Mouse (Mus musculus): ENCODE results near the gene Dirc2. TPM values are rescaled to one million over a fixed set of nuclear protein-coding genes. Genes with fewer than 3 reads are reported as not detected.
A peak's percentile ranks its signal among the peaks of the same experiment; 100 is the strongest.

The Dirc2 gene
- total and polyA plus RNA-seq, 3 experiments: 43.2 to 61.9 (median 49.9) TPM

- TF ChIP-seq CTCF (IDR thresholded peaks at IDR 0.05): no peak
- no peak for TF ChIP-seq POLR2A (IDR thresholded peaks at IDR 0.05; ENCODE audit: insufficient read depth, low read depth, low read length)
- no peak for TF ChIP-seq EP300 (IDR thresholded peaks at IDR 0.05; ENCODE audit: insufficient read depth, low read depth, low read length)
Measured at GRCm38 (mm10) chr16:35738096-35738767, 30.9 kb downstream of the Dirc2 start.

GRCm38 (mm10) chr16:35734038-35734437 is 35.1 kb downstream of the Dirc2 start:
- H3K36me3 ChIP-seq (ENCODE audit: control insufficient read depth, insufficient read depth, low read length): no peaks in the 10 kb centered on the region
- 18% methylated on average over 6 of the region's 6 CpGs for whole genome bisulfite sequencing
- no peaks in the 10 kb centered on the region for H3K27me3 ChIP-seq (ENCODE audit: control insufficient read depth, insufficient read depth, low read length)
- H3K4me3 ChIP-seq: no peak overlapping the region
- peak; percentile 64 to 80 for DNase-seq
- H3K27ac ChIP-seq: no peak overlapping the region
- TF ChIP-seq CTCF (IDR thresholded peaks at IDR 0.05) (peak; percentile 98), POLR2A (IDR thresholded peaks at IDR 0.05; ENCODE audit: insufficient read depth, low read depth, low read length) (no peak), EP300 (IDR thresholded peaks at IDR 0.05; ENCODE audit: insufficient read depth, low read depth, low read length) (peak; percentile 70; the same call in 1 of the 2 replicates)
- no peak overlapping the region for H3K9ac ChIP-seq (ENCODE audit: low read depth, low read length)
- no peaks in the 10 kb centered on the region for H3K4me1 ChIP-seq (ENCODE audit: control insufficient read depth, insufficient read depth, low read length)
- H3K79me2 ChIP-seq (replicated peaks; ENCODE audit: control insufficient read depth, insufficient read depth, low read length): no peaks in the 10 kb centered on the region
- intact Hi-C loops (cut with DNase I): loop anchor here (1.0 to 2.0 kb wide), 2 partner anchors 35 to 83 kb away; partner anchors contain the start of gene Dirc2

More at GRCm38 (mm10) chr16:35738096-35738767, 30.9 kb downstream of the Dirc2 start:
- WGBS: 75% methylated on average over 7 of the region's 7 CpGs
- H3K4me3 ChIP-seq: no peak overlapping the region
- peaks cover 11% of the 10 kb centered on the region for H3K4me1 ChIP-seq (ENCODE audit: control insufficient read depth, insufficient read depth, low read length)
- peak; percentile 29 to 34 for DNase-seq
- H3K36me3 ChIP-seq (ENCODE audit: control insufficient read depth, insufficient read depth, low read length): no peaks in the 10 kb centered on the region
- no peak overlapping the region for H3K9ac ChIP-seq (ENCODE audit: low read depth, low read length)
- H3K79me2 ChIP-seq (replicated peaks; ENCODE audit: control insufficient read depth, insufficient read depth, low read length): no peaks in the 10 kb centered on the region
- intact Hi-C loops (cut with DNase I): no loop called here
- no peaks in the 10 kb centered on the region for H3K27me3 ChIP-seq (ENCODE audit: control insufficient read depth, insufficient read depth, low read length)
- no peak overlapping the region for H3K27ac ChIP-seq

- WGBS: 76% methylated on average over 7 of the region's 7 CpGs
- Histone ChIP-seq H3K27me3 (ENCODE audit: control insufficient read depth, insufficient read depth, low read length) (no peaks in the 10 kb centered on the region), H3K9ac (ENCODE audit: low read depth, low read length) (no peak overlapping the region), H3K79me2 (replicated peaks; ENCODE audit: control insufficient read depth, insufficient read depth, low read length) (no peaks in the 10 kb centered on the region), H3K36me3 (ENCODE audit: control insufficient read depth, insufficient read depth, low read length) (no peaks in the 10 kb centered on the region), H3K4me3 (no peak overlapping the region), H3K4me1 (ENCODE audit: control insufficient read depth, insufficient read depth, low read length) (no peaks in the 10 kb centered on the region), H3K27ac (no peak overlapping the region)
- intact Hi-C loops (cut with DNase I): no loop called here
- no peak for TF ChIP-seq EP300 (IDR thresholded peaks at IDR 0.05; ENCODE audit: insufficient read depth, low read depth, low read length)
- no peak for TF ChIP-seq CTCF (IDR thresholded peaks at IDR 0.05)
- TF ChIP-seq POLR2A (IDR thresholded peaks at IDR 0.05; ENCODE audit: insufficient read depth, low read depth, low read length): no peak
- DNase-seq: peak in 1 of 2 experiments; percentile 27
Measured at GRCm38 (mm10) chr16:35732096-35732495, 37.1 kb downstream of the Dirc2 start.

DNA sequence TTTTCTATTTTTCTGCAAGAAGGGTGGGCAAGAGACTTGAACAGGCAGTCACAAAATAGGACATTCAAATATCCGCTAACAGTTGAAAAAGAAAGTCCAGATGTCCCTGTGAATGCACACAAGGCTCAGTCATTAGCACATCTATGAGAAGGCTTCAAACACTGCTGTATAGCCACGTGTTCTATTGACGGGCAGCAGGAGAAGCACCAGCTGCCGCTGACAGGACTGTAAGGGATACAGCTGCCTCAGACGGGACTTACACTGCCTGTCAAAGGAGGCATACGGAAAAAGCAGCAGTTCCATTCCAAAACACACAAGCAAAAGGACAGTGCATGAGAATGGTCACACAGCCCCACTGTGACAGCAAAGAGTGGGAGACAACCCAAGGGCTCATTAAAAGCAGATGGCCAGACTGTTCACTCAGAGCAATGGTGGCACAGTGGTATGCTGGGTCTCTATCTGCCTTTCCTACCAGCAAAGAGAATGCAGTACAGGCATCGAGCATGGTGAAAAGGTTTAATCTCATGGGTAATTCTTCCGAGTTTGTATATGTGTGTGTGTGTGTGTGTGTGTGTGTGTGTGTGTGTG is 39.9 kb downstream of the Dirc2 start:
- H3K9ac ChIP-seq (ENCODE audit: low read depth, low read length): no peak overlapping the region
- no peak overlapping the region for H3K4me3 ChIP-seq
- no peaks in the 10 kb centered on the region for H3K4me1 ChIP-seq (ENCODE audit: control insufficient read depth, insufficient read depth, low read length)
- no peaks in the 10 kb centered on the region for H3K27me3 ChIP-seq (ENCODE audit: control insufficient read depth, insufficient read depth, low read length)
- TF ChIP-seq EP300 (IDR thresholded peaks at IDR 0.05; ENCODE audit: insufficient read depth, low read depth, low read length) (no peak), CTCF (IDR thresholded peaks at IDR 0.05) (no peak), POLR2A (IDR thresholded peaks at IDR 0.05; ENCODE audit: insufficient read depth, low read depth, low read length) (no peak)
- no peak for DNase-seq
- WGBS: 71% methylated on average over 8 of the region's 8 CpGs
- H3K27ac ChIP-seq: no peak overlapping the region
- no peaks in the 10 kb centered on the region for H3K79me2 ChIP-seq (replicated peaks; ENCODE audit: control insufficient read depth, insufficient read depth, low read length)
- H3K36me3 ChIP-seq (ENCODE audit: control insufficient read depth, insufficient read depth, low read length): no peaks in the 10 kb centered on the region
- intact Hi-C loops (cut with DNase I): loop anchor here (10.0 kb wide), 1 partner anchor 404 kb away; no protein-coding TSS in a partner anchor

GRCm38 (mm10) chr16:35726601-35727000 is 42.6 kb downstream of the Dirc2 start:
- Histone ChIP-seq H3K27me3 (ENCODE audit: control insufficient read depth, insufficient read depth, low read length) (no peaks in the 10 kb centered on the region), H3K4me1 (ENCODE audit: control insufficient read depth, insufficient read depth, low read length) (no peaks in the 10 kb centered on the region), H3K4me3 (no peak overlapping the region), H3K36me3 (ENCODE audit: control insufficient read depth, insufficient read depth, low read length) (no peaks in the 10 kb centered on the region), H3K27ac (no peak overlapping the region), H3K9ac (ENCODE audit: low read depth, low read length) (no peak overlapping the region), H3K79me2 (replicated peaks; ENCODE audit: control insufficient read depth, insufficient read depth, low read length) (no peaks in the 10 kb centered on the region)
- intact Hi-C loops (cut with DNase I): loop anchor here (10.0 kb wide), 1 partner anchor 402 kb away; no protein-coding TSS in a partner anchor
- WGBS: 87% methylated on average over 2 of the region's 2 CpGs
- no peak for DNase-seq
- TF ChIP-seq CTCF (IDR thresholded peaks at IDR 0.05) (peak; percentile 27), POLR2A (IDR thresholded peaks at IDR 0.05; ENCODE audit: insufficient read depth, low read depth, low read length) (no peak)

DNA sequence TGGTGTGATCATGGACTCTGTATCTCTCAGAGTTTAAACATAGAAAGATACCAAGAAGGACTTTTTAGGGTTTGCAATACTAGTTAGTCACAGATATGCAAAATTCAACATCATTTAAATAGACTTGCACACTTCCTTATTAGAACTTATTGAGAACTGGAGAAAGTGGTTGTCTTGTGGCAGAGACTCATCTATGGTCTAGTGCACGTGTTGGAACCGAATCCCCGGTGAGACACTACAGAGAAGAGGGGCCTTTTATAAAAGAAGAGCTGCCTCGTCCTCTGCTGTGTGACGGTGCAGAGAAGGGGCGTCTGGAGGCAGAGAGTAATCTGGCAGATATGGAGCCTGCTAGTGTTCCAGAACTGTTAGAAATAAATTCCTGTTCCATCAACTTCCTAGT is 44.6 kb downstream of the Dirc2 start:
- whole genome bisulfite sequencing: 70% methylated on average over 6 of the region's 6 CpGs
- Histone ChIP-seq H3K4me1 (ENCODE audit: control insufficient read depth, insufficient read depth, low read length) (no peaks in the 10 kb centered on the region), H3K27ac (no peak overlapping the region), H3K9ac (ENCODE audit: low read depth, low read length) (no peak overlapping the region), H3K79me2 (replicated peaks; ENCODE audit: control insufficient read depth, insufficient read depth, low read length) (no peaks in the 10 kb centered on the region), H3K27me3 (ENCODE audit: control insufficient read depth, insufficient read depth, low read length) (no peaks in the 10 kb centered on the region), H3K4me3 (no peak overlapping the region), H3K36me3 (ENCODE audit: control insufficient read depth, insufficient read depth, low read length) (no peaks in the 10 kb centered on the region)
- no peak for TF ChIP-seq POLR2A (IDR thresholded peaks at IDR 0.05; ENCODE audit: insufficient read depth, low read depth, low read length)
- no peak for TF ChIP-seq CTCF (IDR thresholded peaks at IDR 0.05)
- TF ChIP-seq EP300 (IDR thresholded peaks at IDR 0.05; ENCODE audit: insufficient read depth, low read depth, low read length): no peak
- DNase-seq: no peak
- intact Hi-C loops (cut with DNase I): loop anchor here (10.0 kb wide), 1 partner anchor 400 kb away; no protein-coding TSS in a partner anchor
